Mouse (Mus musculus): ENCODE measurements around the gene Tmbim1. TPM values are rescaled to one million over a fixed set of nuclear protein-coding genes. Genes with fewer than 3 reads are reported as not detected.

The Tmbim1 gene
- polyA plus RNA-seq (2014; fragmentation: Nextera tagmentation; extraction: Ambion mirVana), result 16.3 and 18.1 TPM in 2 replicates

DNA sequence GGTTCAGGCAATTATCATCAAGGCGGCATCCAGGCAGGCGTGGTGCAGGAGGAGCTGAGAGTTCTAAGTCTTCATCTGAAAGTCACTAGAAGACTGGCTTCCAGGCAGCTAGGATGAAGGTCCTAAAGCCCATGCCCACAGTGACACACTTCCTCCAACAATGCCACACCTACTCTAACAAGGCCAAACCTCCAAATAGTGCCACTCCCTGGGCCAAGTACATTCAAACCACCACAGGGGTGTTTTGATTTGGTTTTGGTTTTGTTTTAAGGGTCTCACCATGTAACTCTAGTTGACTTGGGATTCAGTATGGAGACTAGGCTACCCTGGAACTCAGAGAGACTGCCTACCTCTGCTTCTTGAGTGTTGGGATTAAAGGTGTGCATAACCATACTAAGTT is at the start of gene Tmbim1:
TSS of gene Tmbim1 (minus strand) at position 101 of the 400 bp plus-strand sequence.
- WGBS, result 85% methylated on average over 2 of the region's 2 CpGs
- no peak for ATAC-seq (ENCODE audit: low FRiP score, low TSS enrichment)
- H3K4me3 ChIP-seq (ENCODE audit: low read length), result peak within 1 kb of the TSS; percentile 70
- H3K9me3 ChIP-seq (ENCODE audit: control insufficient read depth, low read length), result no peaks in the 10 kb centered on the region
- H3K27me3 ChIP-seq (ENCODE audit: control insufficient read depth, insufficient read depth, low read length), result no peaks in the 10 kb centered on the region
- H3K27ac ChIP-seq (ENCODE audit: low read depth, low read length), result peak within 1 kb of the TSS; percentile 86; the same call in 1 of the 2 replicates
- H3K9ac ChIP-seq (ENCODE audit: low read depth, low read length), result peak within 1 kb of the TSS; percentile 79; the same call in 1 of the 2 replicates
- peaks cover 6% of the 10 kb centered on the region for H3K4me1 ChIP-seq (ENCODE audit: control insufficient read depth, insufficient read depth, low read length)
- H3K4me2 ChIP-seq (replicated peaks; ENCODE audit: low read depth, low read length), result peak within 1 kb of the TSS; percentile 81
- H3K36me3 ChIP-seq (ENCODE audit: control insufficient read depth, insufficient read depth, low read length), result no peaks in the 10 kb centered on the region

DNA sequence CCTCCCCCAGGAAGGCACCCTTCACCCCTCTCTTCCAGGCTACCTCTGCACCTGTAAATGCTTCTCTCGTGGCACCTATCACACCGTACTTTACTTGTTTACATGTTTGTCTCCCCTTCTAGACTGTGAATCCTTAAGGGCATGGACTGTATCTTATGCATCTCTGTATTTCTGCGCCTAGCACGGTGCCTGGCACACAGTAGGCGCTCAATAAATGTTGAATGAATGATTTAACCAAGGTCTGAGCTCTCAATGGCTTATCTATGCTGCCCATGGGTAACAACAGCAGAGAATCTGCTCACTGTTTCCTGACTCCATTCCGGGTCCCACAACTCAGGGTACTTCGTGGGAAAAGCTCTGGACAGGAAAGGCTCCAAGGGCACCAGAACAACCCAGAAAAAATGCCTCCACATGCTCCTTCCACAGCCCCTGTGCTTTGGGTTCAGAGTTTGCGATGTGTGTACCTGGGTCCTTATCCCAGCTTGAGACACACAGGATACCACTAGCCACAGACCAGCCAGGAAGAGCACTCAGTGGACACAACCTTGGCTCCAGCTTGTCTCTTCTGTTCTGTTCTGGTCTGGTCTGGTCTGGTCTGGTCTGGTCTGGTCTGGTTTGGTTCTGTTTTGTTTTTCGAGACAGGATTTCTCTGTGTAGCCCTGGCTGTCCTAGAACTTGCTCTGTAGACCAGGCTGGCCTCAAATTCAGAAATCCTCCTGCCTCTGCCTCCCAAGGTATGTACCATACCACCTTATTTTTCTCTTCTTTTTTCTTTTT is 48.2 kb upstream of the Tmbim1 start:
- Histone ChIP-seq H3K36me3 (ENCODE audit: control insufficient read depth, insufficient read depth, low read length) (peaks cover 7% of the 10 kb centered on the region; the same call in 1 of the 2 replicates), H3K4me1 (ENCODE audit: control insufficient read depth, insufficient read depth, low read length) (no peaks in the 10 kb centered on the region), H3K9ac (ENCODE audit: low read depth, low read length) (no peak overlapping the region), H3K27ac (ENCODE audit: low read depth, low read length) (no peak overlapping the region), H3K4me2 (replicated peaks; ENCODE audit: low read depth, low read length) (no peak overlapping the region), H3K27me3 (ENCODE audit: control insufficient read depth, insufficient read depth, low read length) (no peaks in the 10 kb centered on the region), H3K9me3 (ENCODE audit: control insufficient read depth, low read length) (no peaks in the 10 kb centered on the region), H3K4me3 (ENCODE audit: low read length) (no peak overlapping the region)
- WGBS, result 90% methylated on average over 9 of the region's 9 CpGs
- no peak for ATAC-seq (ENCODE audit: low FRiP score, low TSS enrichment)

DNA sequence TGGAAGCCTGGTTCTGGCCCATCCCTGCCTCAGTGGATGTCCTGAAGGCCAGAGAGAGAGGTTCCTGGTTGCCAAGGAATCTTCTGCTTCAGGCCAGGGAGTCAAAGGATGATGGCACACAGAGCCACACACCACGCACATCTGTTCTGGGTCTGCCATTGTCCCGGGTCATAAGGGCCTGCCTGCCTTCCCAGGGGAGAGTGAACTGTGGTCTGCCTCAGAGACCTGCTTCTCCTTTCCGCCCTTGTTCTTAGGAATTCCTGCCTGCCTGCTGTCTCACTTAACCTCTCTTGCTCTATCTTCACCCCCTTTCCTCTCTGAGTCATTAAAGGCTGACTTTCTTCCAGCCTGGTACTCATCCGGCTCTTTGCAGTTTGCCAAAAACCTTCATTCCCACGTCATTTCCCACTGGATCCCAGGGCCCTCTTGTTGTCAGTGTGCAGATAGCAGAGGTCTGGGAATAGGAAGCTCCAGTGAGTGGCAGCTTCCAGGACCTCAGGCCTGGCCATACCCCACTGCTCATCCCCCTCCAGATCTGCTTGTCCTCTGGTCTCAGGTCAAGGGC is 47.2 kb upstream of the Tmbim1 start:
- H3K27me3 ChIP-seq (ENCODE audit: control insufficient read depth, insufficient read depth, low read length), result no peaks in the 10 kb centered on the region
- H3K27ac ChIP-seq (ENCODE audit: low read depth, low read length), result no peak overlapping the region
- WGBS, result 88% methylated on average over 5 of the region's 5 CpGs
- no peak overlapping the region for H3K9ac ChIP-seq (ENCODE audit: low read depth, low read length)
- no peaks in the 10 kb centered on the region for H3K9me3 ChIP-seq (ENCODE audit: control insufficient read depth, low read length)
- no peaks in the 10 kb centered on the region for H3K4me1 ChIP-seq (ENCODE audit: control insufficient read depth, insufficient read depth, low read length)
- H3K36me3 ChIP-seq (ENCODE audit: control insufficient read depth, insufficient read depth, low read length), result peaks cover 7% of the 10 kb centered on the region; the same call in 1 of the 2 replicates
- no peak overlapping the region for H3K4me3 ChIP-seq (ENCODE audit: low read length)
- H3K4me2 ChIP-seq (replicated peaks; ENCODE audit: low read depth, low read length), result no peak overlapping the region
- ATAC-seq (ENCODE audit: low FRiP score, low TSS enrichment), result no peak

DNA sequence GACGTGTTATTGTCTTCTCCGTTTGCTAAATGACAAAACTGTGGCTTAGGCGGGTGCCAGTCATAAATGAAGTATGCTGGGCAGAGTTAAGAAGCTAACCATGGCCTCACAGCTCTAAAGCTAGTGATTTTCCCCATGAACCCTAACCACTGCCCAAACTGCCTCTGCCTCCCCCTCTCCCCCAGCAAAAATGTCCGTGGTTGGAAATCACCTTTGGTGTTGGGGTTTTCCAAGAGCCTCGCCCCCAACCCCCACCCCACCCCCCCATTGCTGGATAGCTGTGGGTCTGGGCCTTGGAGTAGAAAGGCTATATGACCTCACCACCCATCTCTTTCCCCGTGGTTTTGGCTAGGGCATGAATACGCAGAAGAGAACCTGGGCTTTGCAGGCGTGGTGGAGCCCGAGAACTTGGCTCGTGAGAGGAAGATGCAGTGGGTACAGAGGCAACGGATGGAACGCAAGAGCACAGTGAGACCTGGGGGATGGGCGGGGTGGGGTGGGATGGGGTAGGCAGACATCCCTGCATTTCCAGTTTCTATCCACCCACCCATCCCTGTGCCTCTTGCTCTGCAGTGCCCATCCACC is 45.9 kb upstream of the Tmbim1 start:
- Histone ChIP-seq H3K4me1 (ENCODE audit: control insufficient read depth, insufficient read depth, low read length) (no peaks in the 10 kb centered on the region), H3K36me3 (ENCODE audit: control insufficient read depth, insufficient read depth, low read length) (peaks cover 7% of the 10 kb centered on the region; the same call in 1 of the 2 replicates), H3K27me3 (ENCODE audit: control insufficient read depth, insufficient read depth, low read length) (no peaks in the 10 kb centered on the region), H3K9ac (ENCODE audit: low read depth, low read length) (no peak overlapping the region), H3K4me2 (replicated peaks; ENCODE audit: low read depth, low read length) (no peak overlapping the region), H3K4me3 (ENCODE audit: low read length) (no peak overlapping the region), H3K27ac (ENCODE audit: low read depth, low read length) (no peak overlapping the region), H3K9me3 (ENCODE audit: control insufficient read depth, low read length) (no peaks in the 10 kb centered on the region)
- ATAC-seq (ENCODE audit: low FRiP score, low TSS enrichment), result no peak
- 93% methylated on average over 13 of the region's 13 CpGs for WGBS

DNA sequence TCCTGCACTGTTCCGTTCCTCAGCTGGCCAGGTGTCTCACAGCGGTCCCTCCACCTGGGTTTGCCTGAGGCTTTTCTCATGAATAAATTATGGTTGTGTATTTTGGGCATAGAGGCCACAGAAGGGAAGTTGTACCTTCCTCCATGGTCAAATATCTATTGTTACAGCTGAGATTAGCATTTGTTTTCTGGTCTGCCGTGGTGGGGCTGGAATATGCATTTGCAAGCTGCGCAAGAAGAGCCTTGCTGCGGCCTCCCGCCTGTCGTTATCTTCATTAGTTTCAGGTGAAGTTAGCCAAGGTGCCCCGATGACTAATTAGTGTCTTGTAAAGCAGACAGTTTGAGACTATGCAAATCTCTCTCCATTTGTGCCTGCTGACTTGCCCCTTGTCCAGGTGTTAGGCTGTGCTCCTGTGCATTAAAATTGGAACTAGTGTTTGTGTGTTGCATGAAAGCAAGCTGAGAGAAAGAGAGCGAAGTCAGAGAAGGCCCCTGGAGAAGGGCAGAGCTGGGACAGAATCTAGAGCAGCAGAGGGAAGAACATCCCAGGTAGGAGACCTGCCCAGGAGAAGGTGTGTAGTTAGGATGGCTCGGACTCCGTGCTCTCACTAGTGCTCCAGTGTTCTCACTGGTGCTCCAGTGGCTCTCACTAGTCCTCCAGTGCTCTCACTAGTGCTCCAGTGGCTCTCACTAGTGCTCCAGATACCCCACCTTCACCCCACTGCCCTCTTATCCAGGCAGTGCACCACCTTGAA is 38.9 kb upstream of the Tmbim1 start:
- Histone ChIP-seq H3K27ac (ENCODE audit: low read depth, low read length) (0 out of 2 replicates have a peak overlapping the region, but pooled peaks have one; percentile 43), H3K4me1 (ENCODE audit: control insufficient read depth, insufficient read depth, low read length) (peaks cover 10% of the 10 kb centered on the region), H3K27me3 (ENCODE audit: control insufficient read depth, insufficient read depth, low read length) (no peaks in the 10 kb centered on the region), H3K36me3 (ENCODE audit: control insufficient read depth, insufficient read depth, low read length) (peaks cover 2% of the 10 kb centered on the region; the same call in 1 of the 2 replicates), H3K4me3 (ENCODE audit: low read length) (no peak overlapping the region), H3K9me3 (ENCODE audit: control insufficient read depth, low read length) (no peaks in the 10 kb centered on the region), H3K9ac (ENCODE audit: low read depth, low read length) (no peak overlapping the region; the same call in 1 of the 2 replicates), H3K4me2 (replicated peaks; ENCODE audit: low read depth, low read length) (no peak overlapping the region)
- WGBS, result 75% methylated on average over 11 of the region's 11 CpGs
- no peak for ATAC-seq (ENCODE audit: low FRiP score, low TSS enrichment)

DNA sequence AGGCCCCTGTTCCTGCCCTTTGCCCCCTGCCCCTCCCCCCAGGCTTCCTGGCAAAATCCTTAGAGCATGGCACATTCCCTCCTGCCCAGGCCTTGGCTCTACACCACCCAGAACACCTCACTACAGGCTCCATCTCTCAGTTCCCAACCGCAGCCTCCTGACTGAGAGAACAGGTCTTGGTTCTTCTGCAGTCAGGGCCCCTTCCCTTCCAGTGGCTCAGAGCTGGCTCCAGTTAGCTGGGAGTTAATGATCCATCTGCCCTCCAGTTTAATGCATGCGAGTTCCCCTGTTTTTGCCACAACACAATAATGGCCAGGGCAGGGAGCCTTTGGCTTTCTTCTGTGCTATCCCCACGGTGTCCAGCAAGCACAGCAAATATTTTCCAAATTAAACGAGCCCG is 37.7 kb upstream of the Tmbim1 start:
- peak overlapping the region; percentile 77 for H3K27ac ChIP-seq (ENCODE audit: low read depth, low read length)
- whole genome bisulfite sequencing, result 42% methylated on average over 5 of the region's 5 CpGs
- H3K27me3 ChIP-seq (ENCODE audit: control insufficient read depth, insufficient read depth, low read length), result no peaks in the 10 kb centered on the region
- no peak overlapping the region for H3K9ac ChIP-seq (ENCODE audit: low read depth, low read length)
- no peak overlapping the region for H3K4me3 ChIP-seq (ENCODE audit: low read length)
- no peaks in the 10 kb centered on the region for H3K9me3 ChIP-seq (ENCODE audit: control insufficient read depth, low read length)
- H3K36me3 ChIP-seq (ENCODE audit: control insufficient read depth, insufficient read depth, low read length), result no peaks in the 10 kb centered on the region
- H3K4me2 ChIP-seq (replicated peaks; ENCODE audit: low read depth, low read length), result no peak overlapping the region
- peak; percentile 54; the same call in 1 of the 2 replicates for ATAC-seq (ENCODE audit: low FRiP score, low TSS enrichment)
- peaks cover 10% of the 10 kb centered on the region for H3K4me1 ChIP-seq (ENCODE audit: control insufficient read depth, insufficient read depth, low read length)

DNA sequence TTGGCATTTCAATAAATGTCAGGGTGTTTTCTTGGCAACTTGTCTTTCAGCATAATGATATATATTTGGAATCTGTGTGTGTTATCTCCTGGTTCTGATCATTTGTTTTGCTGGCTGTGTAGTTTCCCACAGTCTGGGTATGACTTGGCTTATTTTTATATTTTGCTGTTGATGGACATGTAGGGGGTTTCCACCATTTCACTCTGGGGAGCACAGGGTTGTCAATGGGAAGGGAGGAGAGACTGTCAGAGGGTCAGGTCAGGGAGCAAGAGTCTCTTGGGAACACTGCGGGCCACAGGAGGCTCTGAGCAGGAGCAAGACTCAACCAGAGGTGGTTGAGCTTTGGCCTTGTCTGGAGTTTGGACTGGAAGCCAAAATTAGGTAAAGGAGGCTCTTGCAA is 36.9 kb upstream of the Tmbim1 start:
- peaks cover 10% of the 10 kb centered on the region for H3K4me1 ChIP-seq (ENCODE audit: control insufficient read depth, insufficient read depth, low read length)
- H3K4me3 ChIP-seq (ENCODE audit: low read length), result no peak overlapping the region
- H3K9me3 ChIP-seq (ENCODE audit: control insufficient read depth, low read length), result no peaks in the 10 kb centered on the region
- WGBS, result 65% methylated on average over 1 of the region's 1 CpGs
- no peaks in the 10 kb centered on the region for H3K36me3 ChIP-seq (ENCODE audit: control insufficient read depth, insufficient read depth, low read length)
- no peak overlapping the region for H3K9ac ChIP-seq (ENCODE audit: low read depth, low read length)
- no peak overlapping the region for H3K4me2 ChIP-seq (replicated peaks; ENCODE audit: low read depth, low read length)
- H3K27me3 ChIP-seq (ENCODE audit: control insufficient read depth, insufficient read depth, low read length), result no peaks in the 10 kb centered on the region
- peak overlapping the region; percentile 77; the same call in 1 of the 2 replicates for H3K27ac ChIP-seq (ENCODE audit: low read depth, low read length)
- no peak for ATAC-seq (ENCODE audit: low FRiP score, low TSS enrichment)

DNA sequence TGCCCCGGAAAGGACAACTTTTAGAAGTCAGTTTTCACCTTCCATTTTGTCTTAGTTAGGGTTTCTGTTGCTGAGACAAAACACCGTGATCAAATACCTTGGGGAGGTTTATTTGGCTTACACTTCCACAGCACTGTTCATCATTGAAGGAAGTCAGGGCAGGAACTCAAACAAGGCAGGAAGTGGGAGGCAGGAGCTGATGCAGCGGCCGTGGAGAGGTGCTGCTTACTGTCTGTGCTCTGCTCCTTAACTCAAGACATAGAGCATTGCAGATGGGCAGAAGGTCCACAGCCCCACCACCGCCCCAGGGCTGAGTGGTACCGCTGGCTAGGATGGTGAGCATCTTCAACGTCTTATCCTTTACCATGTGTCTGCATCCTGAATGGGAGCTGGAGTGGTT is 36.5 kb upstream of the Tmbim1 start:
- no peak overlapping the region for H3K9ac ChIP-seq (ENCODE audit: low read depth, low read length)
- WGBS, result 76% methylated on average over 7 of the region's 7 CpGs

More for the DNA sequence above, 36.5 kb upstream of the Tmbim1 start:
- no peak for ATAC-seq (ENCODE audit: low FRiP score, low TSS enrichment)
- H3K27ac ChIP-seq (ENCODE audit: low read depth, low read length), result no peak overlapping the region
- H3K36me3 ChIP-seq (ENCODE audit: control insufficient read depth, insufficient read depth, low read length), result no peaks in the 10 kb centered on the region
- H3K27me3 ChIP-seq (ENCODE audit: control insufficient read depth, insufficient read depth, low read length), result no peaks in the 10 kb centered on the region
- peaks cover 10% of the 10 kb centered on the region for H3K4me1 ChIP-seq (ENCODE audit: control insufficient read depth, insufficient read depth, low read length)
- H3K4me3 ChIP-seq (ENCODE audit: low read length), result no peak overlapping the region
- no peaks in the 10 kb centered on the region for H3K9me3 ChIP-seq (ENCODE audit: control insufficient read depth, low read length)
- H3K4me2 ChIP-seq (replicated peaks; ENCODE audit: low read depth, low read length), result no peak overlapping the region

All from kidney, embryonic 14.5 days (tissue).